Mouse (Mus musculus) CH12.LX (cell line): ENCODE data around the gene 1110059E24Rik. TPM values are rescaled to one million over a fixed set of nuclear protein-coding genes. Genes with fewer than 3 reads are reported as not detected.

ENCODE experiments used
- DNase-seq: peaks from one replicate; pipeline ENCODE4 v3.0.0-alpha.2; 2013; ENCODE audit errors: extremely low read depth
- H3K27ac ChIP-seq: 2 replicates; pipeline ENCODE4 v1.5.1; 2012; ENCODE audit warnings: low read depth, mild to moderate bottlenecking, control low read depth, moderate library complexity; ENCODE audit not compliant: insufficient read depth
- H3K27me3 ChIP-seq: replicated peaks from 2 replicates; pipeline ENCODE3; 2012; ENCODE audit warnings: inconsistent platforms
- H3K36me3 ChIP-seq, 2 experiments: replicated peaks in 1 of 2; 2 replicates each; pipeline versions ENCODE3 to v1.6.1; 2012; ENCODE audit warnings: inconsistent platforms in 1 of 2, low read length in 1 of 2, mild to moderate bottlenecking in 1 of 2, mixed read lengths in 1 of 2, moderate library complexity in 1 of 2; ENCODE audit not compliant: control insufficient read depth in 1 of 2, insufficient read depth in 1 of 2
- H3K4me1 ChIP-seq, 2 experiments: 2 replicates each; pipeline ENCODE4 v1.6.1; 2012; ENCODE audit warnings: inconsistent platforms in 1 of 2, moderate library complexity in 1 of 2; ENCODE audit not compliant: insufficient read depth in 2 of 2, control insufficient read depth in 1 of 2
- H3K4me2 ChIP-seq: 2 replicates; pipeline ENCODE4 v1.6.1; 2012; ENCODE audit warnings: low read depth, mild to moderate bottlenecking, control low read depth; ENCODE audit not compliant: poor library complexity, insufficient read depth, severe bottlenecking
- H3K4me3 ChIP-seq, 3 experiments: fragments of 150-350 bp in 1 of 3; sonication (generic) in 1 of 3; replicated peaks in 1 of 3; 2 replicates each; pipeline versions ENCODE3 to v1.5.1; 2011 to 2012; ENCODE audit warnings: low read depth in 2 of 3, low read length in 2 of 3, mild to moderate bottlenecking in 2 of 3, moderate library complexity in 2 of 3, control low read depth in 1 of 3, improper control_type of control experiment in 1 of 3, inconsistent platforms in 1 of 3, mixed read lengths in 1 of 3; ENCODE audit not compliant: poor library complexity in 1 of 3
- H3K79me2 ChIP-seq: replicated peaks from 2 replicates; pipeline ENCODE4 v1.6.1; 2012; ENCODE audit warnings: mild to moderate bottlenecking, moderate library complexity; ENCODE audit not compliant: control insufficient read depth, poor library complexity, insufficient read depth, severe bottlenecking; ENCODE audit errors: extremely low read depth
- H3K9ac ChIP-seq: 2 replicates; pipeline ENCODE4 v1.6.1; 2012; ENCODE audit warnings: low read depth, mild to moderate bottlenecking, control low read depth, moderate library complexity; ENCODE audit not compliant: insufficient read depth
- H3K9me3 ChIP-seq: replicated peaks from 2 replicates; pipeline ENCODE3; 2012; ENCODE audit warnings: low read length, inconsistent platforms, mixed read lengths
- BHLHE40 ChIP-seq: IDR thresholded peaks from 2 replicates; pipeline ENCODE4 v1.6.1; 2011; ENCODE audit warnings: mild to moderate bottlenecking, low read depth, low read length, improper control_type of control experiment
- CHD1 ChIP-seq: IDR thresholded peaks from 2 replicates; pipeline ENCODE4 v1.6.1; 2012; ENCODE audit warnings: low read depth, low read length, improper control_type of control experiment, inconsistent platforms
- E2F4 ChIP-seq: IDR thresholded peaks from 2 replicates; pipeline ENCODE4 v1.6.1; 2011; ENCODE audit warnings: low read depth, low read length, improper control_type of control experiment; ENCODE audit not compliant: insufficient replicate concordance
- ELF1 ChIP-seq: IDR thresholded peaks from 2 replicates; pipeline ENCODE4 v1.6.1; 2014; ENCODE audit warnings: low read depth, mild to moderate bottlenecking, inconsistent platforms, low read length, improper control_type of control experiment
- ETS1 ChIP-seq: conservative IDR thresholded peaks from 2 replicates; pipeline ENCODE4 v1.6.1; 2012; ENCODE audit warnings: low read depth, mild to moderate bottlenecking, inconsistent platforms, low read length, improper control_type of control experiment, moderate library complexity
- IRF4 ChIP-seq: IDR thresholded peaks from 2 replicates; pipeline ENCODE4 v1.6.1; 2014; ENCODE audit warnings: low read depth, mild to moderate bottlenecking, inconsistent platforms, low read length, improper control_type of control experiment
- JUN ChIP-seq: IDR thresholded peaks from 2 replicates; pipeline ENCODE4 v1.6.1; 2011; ENCODE audit warnings: low read depth, mild to moderate bottlenecking, low read length, improper control_type of control experiment, moderate library complexity; ENCODE audit not compliant: insufficient read depth
- MAFK ChIP-seq: IDR thresholded peaks from 2 replicates; pipeline ENCODE4 v1.6.1; 2011; ENCODE audit warnings: low read length, improper control_type of control experiment; ENCODE audit not compliant: insufficient replicate concordance
- MAX ChIP-seq: IDR thresholded peaks from 2 replicates; pipeline ENCODE4 v1.6.1; 2011; ENCODE audit warnings: low read length, improper control_type of control experiment
- MAZ ChIP-seq: IDR thresholded peaks from 2 replicates; pipeline ENCODE4 v1.6.1; 2012; ENCODE audit warnings: low read depth, mild to moderate bottlenecking, inconsistent platforms, low read length, improper control_type of control experiment, moderate library complexity
- MEF2A ChIP-seq: IDR thresholded peaks from 2 replicates; pipeline ENCODE4 v1.6.1; 2014; ENCODE audit warnings: low read depth, mild to moderate bottlenecking, inconsistent platforms, low read length, improper control_type of control experiment, borderline replicate concordance
- MXI1 ChIP-seq: IDR thresholded peaks from 2 replicates; pipeline ENCODE4 v1.6.1; 2011; ENCODE audit warnings: mild to moderate bottlenecking, low read depth, low read length, improper control_type of control experiment
- NELFE ChIP-seq: IDR thresholded peaks from 2 replicates; pipeline ENCODE4 v1.6.1; 2011; ENCODE audit warnings: low read depth, low read length, improper control_type of control experiment
- PAX5 ChIP-seq: IDR thresholded peaks from 2 replicates; pipeline ENCODE4 v1.6.1; 2012; ENCODE audit warnings: low read length, inconsistent platforms, mixed read lengths
- POLR2AphosphoS2 ChIP-seq: IDR thresholded peaks from 2 replicates; pipeline ENCODE4 v1.6.1; 2011; ENCODE audit warnings: low read depth, low read length, improper control_type of control experiment
- RCOR1 ChIP-seq: conservative IDR thresholded peaks from 2 replicates; pipeline ENCODE4 v1.6.1; 2012; ENCODE audit warnings: low read depth, mild to moderate bottlenecking, inconsistent platforms, low read length, improper control_type of control experiment
- SIN3A ChIP-seq: IDR thresholded peaks from 2 replicates; pipeline ENCODE4 v1.6.1; 2012; ENCODE audit warnings: low read length, improper control_type of control experiment, inconsistent platforms
- TBP ChIP-seq: conservative IDR thresholded peaks from 2 replicates; pipeline ENCODE4 v1.6.1; 2011; ENCODE audit warnings: low read depth, low read length, improper control_type of control experiment
- TCF12 ChIP-seq: IDR thresholded peaks from 2 replicates; pipeline ENCODE4 v1.6.1; 2014; ENCODE audit warnings: low read depth, mild to moderate bottlenecking, inconsistent platforms, low read length, improper control_type of control experiment
- UBTF ChIP-seq: IDR thresholded peaks from 2 replicates; pipeline ENCODE4 v1.6.1; 2012; ENCODE audit warnings: low read depth, mild to moderate bottlenecking, inconsistent platforms, low read length, improper control_type of control experiment, moderate library complexity
- USF1 ChIP-seq: IDR thresholded peaks from 2 replicates; pipeline ENCODE4 v1.6.1; 2014; ENCODE audit warnings: low read depth, mild to moderate bottlenecking, inconsistent platforms, low read length, improper control_type of control experiment
- USF2 ChIP-seq: conservative IDR thresholded peaks from 2 replicates; pipeline ENCODE4 v1.6.1; 2011; ENCODE audit warnings: low read depth, low read length, improper control_type of control experiment
- ZC3H11A ChIP-seq: IDR thresholded peaks from 2 replicates; pipeline ENCODE4 v1.6.1; 2012; ENCODE audit warnings: low read depth, mild to moderate bottlenecking, inconsistent platforms, low read length, improper control_type of control experiment
- ZKSCAN1 ChIP-seq: IDR thresholded peaks from 2 replicates; pipeline ENCODE4 v1.6.1; 2012; ENCODE audit warnings: low read depth, inconsistent platforms, low read length, improper control_type of control experiment, borderline replicate concordance
- ZNF384 ChIP-seq: IDR thresholded peaks from 2 replicates; pipeline ENCODE4 v1.6.1; 2012; ENCODE audit warnings: low read depth, low read length, improper control_type of control experiment, inconsistent platforms
- dilution Hi-C: fragments of 300-500 bp; cut with MboI; formaldehyde crosslinking; loops from 2 replicates; pipeline ENCODE4 v1.14.3; 2020; ENCODE audit warnings: low sequenced_read_pairs; ENCODE audit not compliant: extremely low pct_unique_long_range_greater_than_20kb, extremely low pct_ligation_motif_present
- in situ Hi-C: fragments of 300-500 bp; cut with MboI; formaldehyde crosslinking; loops from 3 replicates; pipeline ENCODE4 v1.14.3; 2019; ENCODE audit warnings: low sequenced_read_pairs, low pct_ligation_motif_present, low pct_unique_long_range_greater_than_20kb, mixed read lengths
- polyA plus RNA-seq: library from polyadenylated mRNA; unstranded; fragments of >175 nt; gene quantifications from 2 replicates; pipeline ENCODE4 v1.2.1, GENCODE M21; 2012; ENCODE audit warnings: low read depth; ENCODE audit not compliant: insufficient read length
- total RNA-seq, 2 experiments: library from RNA; depleted of rRNA; stranded (reverse); fragments of 300-350 nt in 1 of 2; fragments of >200 nt in 1 of 2; gene quantifications; 2 replicates each; pipeline ENCODE4 v1.2.3; 2012 to 2014

The 1110059E24Rik gene
- total and polyA plus RNA-seq, 3 experiments: 25.5 to 106 (median 38.8) TPM

DNA sequence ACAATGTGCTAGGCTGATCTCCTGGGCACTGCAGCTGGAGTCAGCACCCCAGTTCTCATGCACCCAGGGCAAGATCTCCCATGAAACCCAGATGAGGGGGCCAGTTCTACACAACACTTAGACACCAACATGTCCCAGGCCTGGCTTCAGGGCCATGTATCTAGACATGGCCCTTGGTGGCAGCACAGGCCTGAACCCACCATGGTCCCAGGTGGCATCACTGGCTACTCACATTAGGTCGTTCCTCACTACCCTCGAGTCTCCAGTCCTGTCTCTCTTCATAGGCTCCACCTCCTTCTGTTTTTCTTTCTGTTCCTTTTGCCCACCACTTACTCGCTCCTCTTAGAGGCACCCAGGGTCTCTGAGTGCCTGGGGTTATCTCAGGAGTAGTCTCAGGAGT, 72.9 kb downstream of the 1110059E24Rik start:
- Histone ChIP-seq H3K4me3 (no peak overlapping the region), H3K79me2 (no peaks in the 10 kb centered on the region), H3K4me1 (peaks cover 10 to 26% of the 10 kb centered on the region in 2 experiments), H3K36me3 (no peaks in the 10 kb centered on the region), H3K27me3 (no peaks in the 10 kb centered on the region), H3K9ac (no peak overlapping the region), H3K4me2 (no peak overlapping the region), H3K27ac (no peak overlapping the region), H3K9me3 (no peaks in the 10 kb centered on the region)
- in situ Hi-C loops (loop anchor here (5.0 to 10.0 kb wide), 2 partner anchors 75 to 157 kb away; partner anchors contain the start of genes 1110059E24Rik and Abhd17b), dilution Hi-C loops (no loop called here)
- TF ChIP-seq TCF12: no peak
- TF ChIP-seq USF1: no peak
- TF ChIP-seq MAX: no peak
- TF ChIP-seq MAZ: no peak
- no peak for TF ChIP-seq PAX5
- TF ChIP-seq ELF1: no peak
- TF ChIP-seq ZC3H11A: no peak
- no peak for TF ChIP-seq ETS1
- no peak for TF ChIP-seq TBP
- TF ChIP-seq POLR2AphosphoS2: no peak
- TF ChIP-seq MXI1: no peak
- TF ChIP-seq SIN3A: no peak
- TF ChIP-seq E2F4: no peak
- TF ChIP-seq IRF4: no peak
- TF ChIP-seq NELFE: no peak
- DNase-seq: no peak

DNA sequence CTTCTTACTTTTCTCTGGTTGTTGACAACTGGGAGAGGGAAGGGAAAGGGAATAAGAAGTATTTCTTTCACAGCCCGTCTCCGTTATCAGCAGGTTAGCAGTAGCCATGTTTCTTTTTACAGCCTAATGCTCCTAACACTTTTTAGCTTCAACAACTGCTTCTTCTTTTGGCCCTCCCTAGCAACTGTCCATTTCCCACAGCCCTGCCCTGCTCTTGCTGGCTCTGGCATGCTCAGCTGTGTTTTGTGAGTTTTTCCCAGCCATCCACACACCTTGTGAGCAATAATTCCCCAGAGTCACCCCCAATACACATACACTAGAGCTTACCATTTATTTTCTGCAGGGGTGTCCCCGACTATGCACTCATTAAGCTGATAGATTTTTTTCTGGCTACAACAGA, 75.3 kb downstream of the 1110059E24Rik start:
- H3K79me2 ChIP-seq: no peaks in the 10 kb centered on the region
- no peak overlapping the region for H3K4me3 ChIP-seq
- TF ChIP-seq MEF2A (no peak), JUN (no peak), ZNF384 (no peak), USF2 (no peak), UBTF (no peak), RCOR1 (no peak), CHD1 (no peak), BHLHE40 (no peak), ZKSCAN1 (no peak), MAFK (no peak), TCF12 (no peak)
- no peak for DNase-seq
- H3K27me3 ChIP-seq: no peaks in the 10 kb centered on the region
- no peak overlapping the region for H3K27ac ChIP-seq
- no peaks in the 10 kb centered on the region for H3K36me3 ChIP-seq
- dilution Hi-C loops: no loop called here
- peaks cover 0 to 15% of the 10 kb centered on the region in 2 experiments; a peak in 3 of 4 replicates for H3K4me1 ChIP-seq
- H3K4me2 ChIP-seq: no peak overlapping the region
- in situ Hi-C loops: loop anchor here (5.0 to 10.0 kb wide), 2 partner anchors 77 to 160 kb away; partner anchors contain the start of genes 1110059E24Rik and Abhd17b
- H3K9me3 ChIP-seq: no peaks in the 10 kb centered on the region
- H3K9ac ChIP-seq: no peak overlapping the region
